Mouse (Mus musculus): ENCODE results near the gene Vars. TPM values are rescaled to one million over a fixed set of nuclear protein-coding genes. Genes with fewer than 3 reads are reported as not detected.
A peak's percentile ranks its signal among the peaks of the same experiment; 100 is the strongest.

Vars gene
- polyA plus RNA-seq, 1 experiment from 2014 or later = 50.7 TPM

DNA sequence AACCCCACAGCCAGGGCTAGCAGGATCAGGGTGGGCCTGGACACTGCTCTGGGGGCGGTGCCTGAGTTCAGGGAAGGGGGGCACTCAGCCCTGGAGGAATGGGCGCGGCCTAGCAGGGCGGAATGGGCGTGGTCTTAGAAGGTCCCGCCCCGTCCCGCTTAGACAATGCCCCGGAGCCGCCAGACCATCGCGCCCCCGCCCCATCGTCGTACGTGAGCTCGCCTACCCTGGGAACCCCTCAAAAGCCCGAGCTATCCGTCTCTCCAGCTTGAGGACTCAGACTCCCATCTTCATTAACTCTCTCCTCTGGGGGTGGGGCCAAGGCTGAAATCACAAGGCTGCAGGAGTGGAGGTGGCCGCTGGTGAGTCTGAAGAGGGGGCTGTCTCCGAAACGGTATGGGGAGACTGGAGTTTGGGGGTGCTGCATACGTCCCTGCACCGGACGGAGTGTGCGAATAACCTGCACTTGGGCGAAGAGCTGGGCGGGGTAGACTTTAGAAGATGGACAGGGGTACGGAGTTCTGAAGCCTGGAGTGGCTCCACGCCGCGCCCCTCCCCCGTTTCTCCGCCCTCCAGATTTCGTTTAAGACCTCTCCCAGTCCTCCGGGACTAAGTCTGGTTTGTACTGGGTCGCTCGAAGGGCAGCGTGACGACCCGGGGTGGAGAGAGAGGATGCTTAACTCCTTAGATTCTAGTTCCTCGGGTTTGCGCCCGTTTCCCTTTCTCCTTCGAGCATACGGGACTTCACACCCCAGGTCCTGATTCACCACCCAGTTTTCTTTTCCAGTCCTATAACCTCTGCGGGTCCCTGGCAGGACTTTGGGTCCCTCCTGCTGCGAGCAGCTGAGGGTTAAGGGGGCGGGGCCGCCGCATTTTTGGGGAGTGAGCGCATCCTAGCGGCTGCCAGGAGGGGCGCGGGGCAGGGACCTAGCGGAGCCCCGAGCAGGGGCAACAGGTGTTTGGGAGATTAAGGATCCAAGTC is 58.4 kb downstream of the Vars start, which contains the start of gene Ddah2:
Ddah2 (plus strand) TSS at position 125 of the 982 bp plus-strand sequence.
- peaks cover 16% of the 10 kb centered on the region for H3K36me3 ChIP-seq (ENCODE audit: control insufficient read depth, insufficient read depth, low read length)
- peak within 1 kb of the TSS; percentile 86 for H3K9ac ChIP-seq (ENCODE audit: low read depth, low read length)
- H3K27me3 ChIP-seq (replicated peaks; ENCODE audit: control insufficient read depth, insufficient read depth, low read length) = peaks cover 9% of the 10 kb centered on the region
- peak within 1 kb of the TSS; percentile 89 for H3K27ac ChIP-seq (ENCODE audit: low read depth, low read length)
- ATAC-seq = peak; percentile 91
- peaks cover 14% of the 10 kb centered on the region for H3K4me1 ChIP-seq (ENCODE audit: control insufficient read depth, insufficient read depth, low read depth, low read length)
- peak within 1 kb of the TSS; percentile 82 for H3K4me3 ChIP-seq (ENCODE audit: low read length)
- H3K4me2 ChIP-seq (ENCODE audit: low read length) = peak within 1 kb of the TSS; percentile 94
- WGBS = 0% methylated on average over 57 of the region's 57 CpGs
- no peaks in the 10 kb centered on the region for H3K9me3 ChIP-seq (ENCODE audit: control insufficient read depth, low read length)

DNA sequence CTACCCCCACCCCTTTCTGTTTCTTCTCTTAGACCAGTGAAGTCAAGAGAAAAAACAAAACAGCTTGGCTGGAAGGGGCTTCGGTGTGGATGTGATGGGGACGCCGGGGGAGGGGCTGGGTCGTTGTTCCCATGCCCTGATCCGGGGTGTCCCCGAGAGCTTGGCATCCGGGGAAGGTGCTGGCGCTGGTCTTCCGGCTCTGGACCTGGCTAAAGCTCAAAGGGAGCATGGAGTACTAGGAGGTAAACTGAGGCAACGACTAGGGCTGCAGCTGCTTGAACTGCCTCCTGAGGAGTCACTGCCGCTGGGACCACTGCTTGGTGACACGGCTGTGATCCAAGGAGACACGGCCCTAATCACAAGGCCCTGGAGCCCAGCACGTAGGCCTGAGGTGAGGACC is 59.3 kb downstream of the Vars start:
- Histone ChIP-seq H3K27me3 (replicated peaks; ENCODE audit: control insufficient read depth, insufficient read depth, low read length) (peaks cover 12% of the 10 kb centered on the region), H3K36me3 (ENCODE audit: control insufficient read depth, insufficient read depth, low read length) (peaks cover 14% of the 10 kb centered on the region), H3K4me2 (ENCODE audit: low read length) (peak overlapping the region; percentile 94), H3K9me3 (ENCODE audit: control insufficient read depth, low read length) (no peaks in the 10 kb centered on the region), H3K4me3 (ENCODE audit: low read length) (peak overlapping the region; percentile 82), H3K27ac (ENCODE audit: low read depth, low read length) (no peak overlapping the region; the same call in 1 of the 2 replicates), H3K9ac (ENCODE audit: low read depth, low read length) (peak overlapping the region; percentile 86), H3K4me1 (ENCODE audit: control insufficient read depth, insufficient read depth, low read depth, low read length) (peaks cover 19% of the 10 kb centered on the region)
- 25% methylated on average over 14 of the region's 14 CpGs for WGBS
- no peak for ATAC-seq

DNA sequence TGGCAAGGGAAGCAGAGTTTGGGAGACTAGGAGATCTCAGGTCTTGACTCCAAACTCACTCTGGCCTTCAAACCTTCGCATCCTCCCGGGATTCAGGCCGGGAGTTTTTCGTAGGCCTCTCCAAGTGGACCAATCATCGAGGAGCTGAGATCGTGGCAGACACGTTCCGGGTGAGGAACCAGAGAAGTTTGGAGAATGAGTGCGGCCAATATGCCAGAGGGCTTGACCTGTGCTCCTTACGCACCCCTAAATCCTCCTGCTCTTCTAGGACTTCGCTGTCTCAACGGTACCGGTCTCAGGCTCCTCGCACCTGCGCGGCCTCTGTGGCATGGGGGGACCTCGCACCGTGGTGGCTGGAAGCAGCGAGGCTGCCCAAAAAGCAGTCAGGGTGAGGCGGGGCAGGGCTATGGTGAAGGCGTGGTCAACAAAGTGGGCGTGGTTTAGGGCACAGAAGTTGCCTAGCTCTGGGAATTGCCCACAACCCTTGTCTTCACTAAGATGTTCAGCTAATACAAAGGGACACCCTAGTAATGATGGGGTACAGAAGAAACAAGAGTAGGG is 60.0 kb downstream of the Vars start:
- peak overlapping the region; percentile 86 for H3K9ac ChIP-seq (ENCODE audit: low read depth, low read length)
- peak overlapping the region; percentile 82 for H3K4me3 ChIP-seq (ENCODE audit: low read length)
- H3K27me3 ChIP-seq (replicated peaks; ENCODE audit: control insufficient read depth, insufficient read depth, low read length) = peaks cover 14% of the 10 kb centered on the region
- no peak overlapping the region for H3K27ac ChIP-seq (ENCODE audit: low read depth, low read length)
- H3K36me3 ChIP-seq (ENCODE audit: control insufficient read depth, insufficient read depth, low read length) = peaks cover 14% of the 10 kb centered on the region
- no peak for ATAC-seq
- no peaks in the 10 kb centered on the region for H3K9me3 ChIP-seq (ENCODE audit: control insufficient read depth, low read length)
- WGBS = 60% methylated on average over 22 of the region's 22 CpGs
- peak overlapping the region; percentile 94 for H3K4me2 ChIP-seq (ENCODE audit: low read length)
- H3K4me1 ChIP-seq (ENCODE audit: control insufficient read depth, insufficient read depth, low read depth, low read length) = peaks cover 24% of the 10 kb centered on the region

DNA sequence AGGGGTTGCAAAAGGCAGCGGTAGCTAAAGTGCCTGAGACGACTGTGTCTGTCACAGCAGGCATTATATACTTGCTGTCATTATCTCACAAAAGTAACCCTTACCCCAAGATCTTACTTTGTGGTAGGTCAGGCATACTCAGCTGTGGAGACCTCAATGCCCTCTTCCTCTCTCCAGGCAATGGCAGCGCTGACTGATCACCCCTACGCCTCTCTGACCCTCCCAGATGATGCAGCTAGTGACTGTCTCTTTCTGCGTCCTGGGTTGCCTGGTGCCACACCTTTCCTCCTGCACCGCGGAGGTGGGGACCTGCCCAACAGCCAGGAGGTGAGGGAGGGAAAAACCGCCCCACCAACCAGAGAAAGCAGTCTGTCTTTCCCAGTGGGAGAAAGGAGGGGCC is 60.5 kb downstream of the Vars start:
- 85% methylated on average over 8 of the region's 8 CpGs for whole genome bisulfite sequencing
- H3K9me3 ChIP-seq (ENCODE audit: control insufficient read depth, low read length) = no peaks in the 10 kb centered on the region
- peaks cover 14% of the 10 kb centered on the region for H3K27me3 ChIP-seq (replicated peaks; ENCODE audit: control insufficient read depth, insufficient read depth, low read length)
- H3K4me1 ChIP-seq (ENCODE audit: control insufficient read depth, insufficient read depth, low read depth, low read length) = peaks cover 24% of the 10 kb centered on the region
- no peak overlapping the region for H3K9ac ChIP-seq (ENCODE audit: low read depth, low read length)
- peaks cover 14% of the 10 kb centered on the region for H3K36me3 ChIP-seq (ENCODE audit: control insufficient read depth, insufficient read depth, low read length)
- H3K4me3 ChIP-seq (ENCODE audit: low read length) = no peak overlapping the region
- no peak for ATAC-seq
- no peak overlapping the region for H3K27ac ChIP-seq (ENCODE audit: low read depth, low read length)
- H3K4me2 ChIP-seq (ENCODE audit: low read length) = no peak overlapping the region

DNA sequence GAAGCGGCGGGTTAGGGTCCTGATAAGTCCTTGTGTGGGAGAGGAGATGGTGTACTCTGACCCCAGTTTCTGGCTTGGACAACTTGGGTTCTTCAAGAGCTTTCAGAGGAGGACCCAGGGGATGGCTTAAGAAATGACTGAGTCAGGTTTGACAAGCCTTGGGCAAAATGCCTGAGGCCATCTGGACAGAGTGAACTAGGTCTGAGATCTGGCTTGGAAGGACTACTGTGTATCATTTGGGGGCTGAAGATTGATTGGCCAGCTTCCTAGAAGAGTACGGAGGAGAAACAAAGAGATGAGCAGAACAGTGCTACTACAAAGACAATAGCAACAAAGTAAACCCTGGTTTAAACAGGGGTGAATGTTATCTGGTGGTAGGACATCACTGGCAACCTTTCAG is 62.7 kb downstream of the Vars start:
- H3K4me2 ChIP-seq (ENCODE audit: low read length) = no peak overlapping the region
- H3K27ac ChIP-seq (ENCODE audit: low read depth, low read length) = no peak overlapping the region
- H3K4me3 ChIP-seq (ENCODE audit: low read length) = no peak overlapping the region
- no peaks in the 10 kb centered on the region for H3K9me3 ChIP-seq (ENCODE audit: control insufficient read depth, low read length)
- H3K9ac ChIP-seq (ENCODE audit: low read depth, low read length) = no peak overlapping the region
- peaks cover 14% of the 10 kb centered on the region for H3K36me3 ChIP-seq (ENCODE audit: control insufficient read depth, insufficient read depth, low read length)
- peaks cover 24% of the 10 kb centered on the region for H3K4me1 ChIP-seq (ENCODE audit: control insufficient read depth, insufficient read depth, low read depth, low read length)
- WGBS = 79% methylated on average over 3 of the region's 3 CpGs
- no peak for ATAC-seq
- peaks cover 18% of the 10 kb centered on the region for H3K27me3 ChIP-seq (replicated peaks; ENCODE audit: control insufficient read depth, insufficient read depth, low read length)

DNA sequence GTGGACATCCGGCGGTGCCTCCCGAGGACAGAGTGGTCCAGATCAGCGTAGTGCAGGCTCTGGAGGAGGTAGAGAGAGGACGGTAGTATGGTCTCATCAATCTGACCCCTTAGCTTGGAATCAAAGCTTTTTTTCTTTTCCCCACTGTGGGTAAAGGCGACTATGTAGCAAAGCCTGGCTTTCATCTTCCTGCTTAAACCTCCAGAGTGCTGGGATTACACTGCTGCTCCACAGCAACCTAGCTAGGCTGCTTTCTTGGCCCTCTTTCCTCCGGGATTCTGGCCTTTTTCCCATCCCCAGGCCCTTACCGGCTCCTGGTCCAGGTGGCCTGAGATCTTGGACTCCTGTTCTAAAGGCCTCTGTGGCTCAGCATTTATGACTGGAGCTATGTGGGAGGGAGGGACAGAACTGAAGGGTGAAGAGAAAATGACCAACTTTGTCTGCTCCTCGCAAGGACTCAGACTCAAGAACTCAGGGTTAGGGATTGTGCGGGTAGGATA is 63.6 kb downstream of the Vars start:
- 41% methylated on average over 10 of the region's 10 CpGs for WGBS
- no peak for ATAC-seq
- H3K9ac ChIP-seq (ENCODE audit: low read depth, low read length) = no peak overlapping the region
- H3K4me2 ChIP-seq (ENCODE audit: low read length) = peak overlapping the region; percentile 55
- H3K27ac ChIP-seq (ENCODE audit: low read depth, low read length) = no peak overlapping the region
- H3K4me1 ChIP-seq (ENCODE audit: control insufficient read depth, insufficient read depth, low read depth, low read length) = peaks cover 24% of the 10 kb centered on the region
- peaks cover 18% of the 10 kb centered on the region for H3K27me3 ChIP-seq (replicated peaks; ENCODE audit: control insufficient read depth, insufficient read depth, low read length)
- H3K4me3 ChIP-seq (ENCODE audit: low read length) = no peak overlapping the region; the same call in 1 of the 2 replicates
- no peaks in the 10 kb centered on the region for H3K9me3 ChIP-seq (ENCODE audit: control insufficient read depth, low read length)
- peaks cover 14% of the 10 kb centered on the region for H3K36me3 ChIP-seq (ENCODE audit: control insufficient read depth, insufficient read depth, low read length)

DNA sequence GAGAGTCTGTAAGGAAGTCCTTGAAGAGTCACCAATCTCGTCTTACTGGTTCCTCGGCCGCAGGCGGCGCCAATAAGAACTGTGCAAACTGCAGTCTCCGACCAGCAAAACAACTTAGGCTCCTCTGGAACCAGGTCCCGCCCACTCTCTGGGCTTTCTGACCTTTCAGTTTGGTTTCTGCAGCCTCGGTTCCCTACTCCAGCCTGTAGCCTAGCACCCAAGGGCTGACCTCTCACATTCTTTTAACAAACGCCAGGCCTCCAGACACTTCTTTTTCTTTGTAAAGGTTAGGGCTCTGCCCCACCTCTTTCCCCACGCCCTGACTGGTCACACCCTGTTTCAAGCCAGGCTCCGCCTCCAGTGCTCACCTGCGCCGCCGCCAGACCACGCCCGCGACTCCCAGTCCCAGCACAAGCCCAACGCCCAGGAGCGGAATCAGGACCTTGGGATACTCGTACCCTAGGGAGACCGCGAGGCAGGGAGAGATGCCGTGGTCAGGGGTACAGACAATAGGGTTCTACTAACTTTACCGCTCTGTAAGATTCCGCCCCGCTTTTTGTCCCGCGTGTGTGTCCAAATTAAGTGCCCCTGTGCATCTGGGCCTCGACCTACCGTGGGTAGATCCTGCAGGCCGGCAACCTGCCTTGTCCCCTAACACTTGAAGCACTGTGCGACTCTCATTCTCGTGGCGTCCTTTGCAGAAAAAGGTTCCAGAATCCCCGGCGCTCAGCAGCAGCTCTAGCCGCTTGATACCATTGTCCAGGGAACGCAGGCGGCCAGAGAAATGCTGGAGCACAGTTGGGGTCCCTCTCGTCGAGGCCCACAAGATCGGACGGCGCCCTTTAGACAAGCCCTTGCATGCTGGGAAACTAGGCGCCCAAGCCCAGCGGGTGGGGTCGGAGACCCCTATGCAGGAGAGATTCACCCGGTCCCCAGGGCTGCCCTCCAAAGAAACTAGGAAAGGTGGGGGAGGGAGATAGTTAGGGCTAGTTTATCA is 64.5 kb downstream of the Vars start, which contains the start of gene Ly6g6c:
Ly6g6c (plus strand) TSS at position 438 of the 997 bp plus-strand sequence.
- H3K4me2 ChIP-seq (ENCODE audit: low read length) = peak within 1 kb of the TSS; percentile 55
- H3K9me3 ChIP-seq (ENCODE audit: control insufficient read depth, low read length) = no peaks in the 10 kb centered on the region
- H3K36me3 ChIP-seq (ENCODE audit: control insufficient read depth, insufficient read depth, low read length) = peaks cover 14% of the 10 kb centered on the region
- H3K4me1 ChIP-seq (ENCODE audit: control insufficient read depth, insufficient read depth, low read depth, low read length) = peaks cover 18% of the 10 kb centered on the region
- peaks cover 18% of the 10 kb centered on the region for H3K27me3 ChIP-seq (replicated peaks; ENCODE audit: control insufficient read depth, insufficient read depth, low read length)
- H3K27ac ChIP-seq (ENCODE audit: low read depth, low read length) = no peak within 1 kb of the TSS
- 2% methylated on average over 48 of the region's 48 CpGs for WGBS
- peak within 1 kb of the TSS; percentile 47; the same call in 1 of the 2 replicates for H3K9ac ChIP-seq (ENCODE audit: low read depth, low read length)
- 0 out of 2 replicates have a peak, but pooled peaks have one; percentile 10 for ATAC-seq
- peak within 1 kb of the TSS; percentile 25 for H3K4me3 ChIP-seq (ENCODE audit: low read length)
